Mouse (Mus musculus): Measurements from ENCODE around the gene Cfap74.

DNA sequence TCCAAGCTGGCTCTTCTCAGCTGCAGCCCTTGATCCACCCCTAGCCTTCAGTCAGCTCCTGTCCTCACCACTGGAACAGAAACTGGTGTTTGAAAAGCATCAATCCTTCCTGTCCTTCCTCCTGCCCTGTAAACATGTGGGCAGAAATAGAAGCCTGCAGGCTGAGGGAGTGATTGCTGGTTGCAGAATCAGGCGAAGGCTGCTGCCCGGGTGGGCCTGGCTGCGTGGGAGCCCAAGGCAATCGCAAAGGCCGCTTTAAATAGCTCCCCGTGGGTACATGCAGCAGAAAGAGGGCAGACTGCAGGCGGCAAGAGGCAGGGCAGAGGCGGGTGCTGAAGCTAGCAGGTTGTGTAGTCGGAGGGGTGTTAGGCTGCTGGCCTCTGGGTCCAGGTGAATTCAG lies 26.2 kb upstream of the Cfap74 start:
- no peak for TF ChIP-seq CTCF (IDR thresholded peaks at IDR 0.05; ENCODE audit: borderline replicate concordance, extremely low read depth, insufficient read depth, insufficient read length)
- TF ChIP-seq POLR2A (IDR thresholded peaks at IDR 0.05; ENCODE audit: borderline replicate concordance, extremely low read depth, insufficient read depth, insufficient read length, poor library complexity, severe bottlenecking) = no peak
